Mouse (Mus musculus) G1E (cell line): Measurements from ENCODE around the gene Slc7a14.

Experiments
- CTCF ChIP-seq: IDR thresholded peaks from 2 replicates; pipeline ENCODE4 v1.5.1; 2012; ENCODE audit warnings: low read depth, low read length, inconsistent platforms, mixed read lengths
- GATA1 ChIP-seq: IDR thresholded peaks from 2 replicates; pipeline ENCODE4 v1.6.1; 2012; ENCODE audit warnings: borderline replicate concordance, low read length, inconsistent platforms, mixed read lengths
- TAL1 ChIP-seq: conservative IDR thresholded peaks from 2 replicates; pipeline ENCODE4 v1.6.1; 2012; ENCODE audit warnings: low read depth, low read length, inconsistent platforms, mixed read lengths

GRCm38 (mm10) chr3:31208458-31208994, 101.7 kb downstream of the Slc7a14 start:
- TF ChIP-seq CTCF (no peak), GATA1 (no peak), TAL1 (no peak)
